Mouse (Mus musculus) liver, embryonic 14.5 days (tissue): ENCODE measurements at regions not wholly inside any gene's neighbourhood (a gene's known extent, or its start where the extent isn't known, plus 50 kb on each side); places are given as distances from the start of the nearest gene placed in this dataset.

ENCODE experiments used
- CTCF ChIP-seq: IDR thresholded peaks from 2 replicates; pipeline ENCODE4 v1.5.1; 2016; ENCODE audit warnings: antibody characterized with exemption, low read depth, control low read depth
- EP300 ChIP-seq: IDR thresholded peaks from 2 replicates; pipeline ENCODE4 v1.6.1; 2016; ENCODE audit warnings: antibody characterized with exemption, low read depth

- TF ChIP-seq CTCF (no peak), EP300 (no peak)
Observed at GRCm38 (mm10) chr11:31524065-31524618, 147.5 kb downstream of the Bod1 start.
